Mouse (Mus musculus) ES-E14 (cell line): Measurements from ENCODE around the gene Hist1h3f. TPM values are rescaled to one million over a fixed set of nuclear protein-coding genes. Genes with fewer than 3 reads are reported as not detected.
A peak's percentile ranks its signal among the peaks of the same experiment; 100 is the strongest.
"Not testable (repeated sequence)": the region's sequence is repeated elsewhere in the genome, so short reads cannot be mapped to it uniquely, and the experiment has no call there.

Experiments
- DNase-seq: peaks from one replicate; pipeline ENCODE4 v3.0.0-alpha.2; 2013; ENCODE audit warnings: low read depth, low spot score
- H3K27ac ChIP-seq: 2 replicates; pipeline ENCODE4 v1.5.1; 2012; ENCODE audit warnings: low read depth, mild to moderate bottlenecking, low read length, moderate library complexity, mixed read lengths; ENCODE audit not compliant: poor library complexity, insufficient read depth, severe bottlenecking
- H3K36me3 ChIP-seq: 2 replicates; pipeline ENCODE4 v1.6.1; 2012; ENCODE audit warnings: mild to moderate bottlenecking, low read length, moderate library complexity, mixed read lengths; ENCODE audit not compliant: control insufficient read depth, poor library complexity, insufficient read depth, severe bottlenecking
- H3K4me1 ChIP-seq, 2 experiments: fragments of 150-350 bp in 1 of 2; sonication (generic) in 1 of 2; 2 replicates each; pipeline ENCODE4 v1.6.1; 2012; ENCODE audit warnings: low read length in 2 of 2, mild to moderate bottlenecking in 1 of 2, mixed read lengths in 1 of 2; ENCODE audit not compliant: control insufficient read depth in 2 of 2, insufficient read depth in 2 of 2, poor library complexity in 1 of 2
- H3K4me3 ChIP-seq, 2 experiments: fragments of 150-350 bp in 1 of 2; sonication (generic) in 1 of 2; 2 replicates each; pipeline ENCODE4 v1.5.1; 2012; ENCODE audit warnings: low read length in 2 of 2, low read depth in 1 of 2, mild to moderate bottlenecking in 1 of 2, mixed read lengths in 1 of 2; ENCODE audit not compliant: insufficient read depth in 1 of 2, poor library complexity in 1 of 2, severe bottlenecking in 1 of 2
- H3K9ac ChIP-seq: 2 replicates; pipeline ENCODE4 v1.6.1; 2012; ENCODE audit warnings: low read depth, mild to moderate bottlenecking, low read length, mixed read lengths; ENCODE audit not compliant: poor library complexity, insufficient read depth, severe bottlenecking
- H3K9me3 ChIP-seq: fragments of 150-350 bp; sonication (generic); 2 replicates; pipeline ENCODE4 v1.6.1; 2012; ENCODE audit warnings: low read depth, mild to moderate bottlenecking, low read length; ENCODE audit not compliant: control insufficient read depth, insufficient read depth
- CHD2 ChIP-seq: IDR thresholded peaks from 2 replicates; pipeline ENCODE4 v1.6.1; 2014; ENCODE audit warnings: mild to moderate bottlenecking, low read depth, low read length, inconsistent platforms
- HCFC1 ChIP-seq: IDR thresholded peaks from 2 replicates; pipeline ENCODE4 v1.6.1; 2012; ENCODE audit warnings: low read length, inconsistent platforms, borderline replicate concordance; ENCODE audit not compliant: insufficient read depth
- MAFK ChIP-seq: IDR thresholded peaks from 2 replicates; pipeline ENCODE4 v1.6.1; 2014; ENCODE audit warnings: mild to moderate bottlenecking, low read depth, low read length, inconsistent platforms; ENCODE audit not compliant: insufficient read depth
- ZC3H11A ChIP-seq: IDR thresholded peaks from 2 replicates; pipeline ENCODE4 v1.6.1; 2012; ENCODE audit warnings: low read depth, mild to moderate bottlenecking, inconsistent platforms, low read length, borderline replicate concordance
- in situ Hi-C, 2 experiments: fragments of 600-800 bp; cut with MboI; formaldehyde crosslinking; loops; one replicate each; pipeline ENCODE4 v1.15.1; 2025; ENCODE audit warnings: low sequenced_read_pairs in 2 of 2, inconsistent platforms in 1 of 2; ENCODE audit not compliant: unreplicated experiment in 2 of 2
- total RNA-seq: library from RNA; depleted of rRNA; stranded (reverse); fragments of 300-350 nt; gene quantifications from 2 replicates; pipeline ENCODE4 v1.2.3, GENCODE M21; 2012

Gene Hist1h3f
- total RNA-seq, 1 experiment, result 289 TPM

GRCm38 (mm10) chr13:23573898-23574524 lies 30.2 kb downstream of the Hist1h3f start, which contains the start of the genes Hist1h2bf and Hist1h2ad:
TSS of gene Hist1h2bf (minus strand) at chr13:23574196.
TSS of gene Hist1h2ad (plus strand) at chr13:23574381.
- not testable (repeated sequence) for H3K9me3 ChIP-seq, H3K4me1 ChIP-seq, H3K36me3 ChIP-seq
- DNase-seq, result peak; percentile 97
- peak within 1 kb of the TSS; percentile 85 for H3K9ac ChIP-seq
- peak; percentile 98 for TF ChIP-seq CHD2
- peak within 1 kb of the TSS; percentile 47 to 56 for H3K4me3 ChIP-seq
- in situ Hi-C loops, result loop anchor here (25.0 kb wide), 2 partner anchors 1537 to 1837 kb away; partner anchors contain the start of genes Hist1h4j (in 2 of the 2), Hist1h2ag (in 1 of the 2), Hist1h2ah (in 1 of the 2) and Hist1h2bj (in 1 of the 2)
- peak within 1 kb of the TSS; percentile 77 for H3K27ac ChIP-seq

GRCm38 (mm10) chr13:23574546-23575170 lies 30.8 kb downstream of the Hist1h3f start:
- not testable (repeated sequence) for H3K4me1 ChIP-seq, H3K36me3 ChIP-seq, DNase-seq, H3K9me3 ChIP-seq
- Histone ChIP-seq H3K9ac (peak overlapping the region; percentile 78; the same call in 1 of the 2 replicates), H3K4me3 (peak overlapping the region; percentile 40 to 56), H3K27ac (peak overlapping the region; percentile 55; the same call in 1 of the 2 replicates)
- in situ Hi-C loops, result loop anchor here (25.0 kb wide), 2 partner anchors 1537 to 1837 kb away; partner anchors contain the start of genes Hist1h4j (in 2 of the 2), Hist1h2ag (in 1 of the 2), Hist1h2ah (in 1 of the 2) and Hist1h2bj (in 1 of the 2)

GRCm38 (mm10) chr13:23575271-23575851 lies 31.5 kb downstream of the Hist1h3f start, which contains the start of gene Hist1h3d:
TSS of gene Hist1h3d (plus strand) at chr13:23575763.
- in situ Hi-C loops, result no loop called here
- Histone ChIP-seq H3K36me3 (no peaks in the 10 kb centered on the region), H3K4me3 (peak within 1 kb of the TSS; percentile 70 to 74), H3K9me3 (no peaks in the 10 kb centered on the region), H3K27ac (peak within 1 kb of the TSS; percentile 80), H3K4me1 (no peaks in the 10 kb centered on the region), H3K9ac (peak within 1 kb of the TSS; percentile 83)
- TF ChIP-seq CHD2 (0 out of 2 replicates have a peak, but pooled peaks have one; percentile 23), HCFC1 (no peak), MAFK (no peak), ZC3H11A (no peak)
- DNase-seq, result no peak

DNA sequence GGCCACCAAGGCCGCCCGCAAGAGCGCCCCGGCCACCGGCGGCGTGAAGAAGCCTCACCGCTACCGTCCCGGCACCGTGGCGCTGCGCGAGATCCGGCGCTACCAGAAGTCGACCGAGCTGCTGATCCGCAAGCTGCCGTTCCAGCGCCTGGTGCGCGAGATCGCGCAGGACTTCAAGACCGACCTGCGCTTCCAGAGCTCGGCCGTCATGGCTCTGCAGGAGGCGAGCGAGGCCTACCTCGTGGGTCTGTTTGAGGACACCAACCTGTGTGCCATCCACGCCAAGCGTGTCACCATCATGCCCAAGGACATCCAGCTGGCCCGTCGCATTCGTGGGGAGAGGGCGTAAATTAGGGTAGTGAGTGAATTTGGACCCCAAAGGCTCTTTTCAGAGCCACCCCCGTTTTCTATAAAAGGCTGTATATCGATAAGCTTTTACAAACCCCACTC lies 32.0 kb downstream of the Hist1h3f start:
- H3K4me1 ChIP-seq, H3K36me3 ChIP-seq, H3K9me3 ChIP-seq, in situ Hi-C loops, DNase-seq: not testable (repeated sequence)
- Histone ChIP-seq H3K9ac (peak overlapping the region; percentile 81), H3K27ac (peak overlapping the region; percentile 80), H3K4me3 (peak overlapping the region; percentile 70 to 74)
